Mouse (Mus musculus) heart, postnatal 0 days (tissue): Measurements from ENCODE around the gene Casq1. TPM values are rescaled to one million over a fixed set of nuclear protein-coding genes. Genes with fewer than 3 reads are reported as not detected.
A peak's percentile ranks its signal among the peaks of the same experiment; 100 is the strongest.

Source experiments
- ATAC-seq: fragments of 200-750 bp; cut with Nextera tagmentation; 2 replicates; pipeline ENCODE4 v1.8.0; 2017; ENCODE audit warnings: low read depth, moderate number of reproducible peaks, moderate library complexity; ENCODE audit not compliant: insufficient read depth
- DNase-seq: peaks from one replicate; pipeline ENCODE4 v3.0.0-alpha.2; 2016; ENCODE audit warnings: low spot score
- H3K27ac ChIP-seq: fragments of 300-500 bp; sonication (generic); 2 replicates; pipeline ENCODE4 v1.5.1; 2014; ENCODE audit warnings: low read depth, mild to moderate bottlenecking
- H3K27me3 ChIP-seq: fragments of 300-500 bp; sonication (generic); 2 replicates; pipeline ENCODE4 v1.6.1; 2014; ENCODE audit warnings: low read length, mixed read lengths; ENCODE audit not compliant: control insufficient read depth, insufficient read depth
- H3K36me3 ChIP-seq: fragments of 300-500 bp; sonication (generic); replicated peaks from 2 replicates; pipeline ENCODE4 v1.6.1; 2014; ENCODE audit warnings: low read length, mixed read lengths; ENCODE audit not compliant: control insufficient read depth, insufficient read depth
- H3K4me1 ChIP-seq: fragments of 300-500 bp; sonication (generic); 2 replicates; pipeline ENCODE4 v1.6.1; 2014; ENCODE audit warnings: antibody characterized with exemption; ENCODE audit not compliant: control insufficient read depth, insufficient read depth
- H3K4me2 ChIP-seq: fragments of 300-500 bp; sonication (generic); 2 replicates; pipeline ENCODE4 v1.6.1; 2014; ENCODE audit warnings: low read depth, mild to moderate bottlenecking, low read length, moderate library complexity
- H3K4me3 ChIP-seq: fragments of 300-500 bp; sonication (generic); 2 replicates; pipeline ENCODE4 v1.5.1; 2014; ENCODE audit warnings: low read depth, low read length
- H3K9ac ChIP-seq: fragments of 300-500 bp; sonication (generic); replicated peaks from 2 replicates; pipeline ENCODE4 v1.6.1; 2014; ENCODE audit warnings: low read depth, low read length, mixed read lengths
- H3K9me3 ChIP-seq: fragments of 300-500 bp; sonication (generic); replicated peaks from 2 replicates; pipeline ENCODE4 v1.6.1; 2016; ENCODE audit warnings: low read length; ENCODE audit not compliant: control insufficient read depth
- CTCF ChIP-seq: IDR thresholded peaks from 2 replicates; pipeline ENCODE4 v1.5.1; 2016; ENCODE audit warnings: antibody characterized with exemption, control low read depth, low read depth
- EP300 ChIP-seq: IDR thresholded peaks from 2 replicates; pipeline ENCODE4 v1.6.1; 2016; ENCODE audit warnings: antibody characterized with exemption, low read depth
- WGBS: fragments of 180-500 bp; shearing (Covaris S2); extraction: QIAGEN DNeasy Blood & Tissue Kit; methylation state at CpG from one replicate; pipeline ENCODE4 v1.1.7; 2014; 5-methylcytosine and 5-hydroxymethylcytosine counted together
- polyA plus RNA-seq: library from polyadenylated mRNA; unstranded; fragments of >200 nt; fragmentation: Nextera tagmentation; extraction: Ambion mirVana; gene quantifications from 2 replicates; pipeline ENCODE4 v1.2.1, GENCODE M21; 2015
- total RNA-seq: library from RNA; depleted of rRNA; stranded (reverse); fragments of >200 nt; gene quantifications from 2 replicates; pipeline ENCODE4 v1.2.3, GENCODE M21; 2014; ENCODE audit warnings: low replicate concordance

Casq1 gene
- total and polyA plus RNA-seq, 2 experiments from 2014 or later: 61.2 to 65.0 TPM

- no peak for ATAC-seq
- H3K9me3 ChIP-seq: no peaks in the 10 kb centered on the region
- H3K4me3 ChIP-seq: 0 out of 2 replicates have a peak overlapping the region, but pooled peaks have one; percentile 3
- H3K9ac ChIP-seq: peak overlapping the region; percentile 32
- H3K36me3 ChIP-seq: peaks cover 39% of the 10 kb centered on the region
- no peak for DNase-seq
- TF ChIP-seq EP300 (no peak), CTCF (no peak)
- H3K27ac ChIP-seq: peak overlapping the region; percentile 95
- peak overlapping the region; percentile 36 for H3K4me2 ChIP-seq
- H3K27me3 ChIP-seq: no peaks in the 10 kb centered on the region
- H3K4me1 ChIP-seq: peaks cover 55% of the 10 kb centered on the region
- 16% methylated on average over 14 of the region's 14 CpGs for WGBS
Observed at GRCm38 (mm10) chr1:172201967-172202880, 17.4 kb downstream of the Casq1 start.

DNA sequence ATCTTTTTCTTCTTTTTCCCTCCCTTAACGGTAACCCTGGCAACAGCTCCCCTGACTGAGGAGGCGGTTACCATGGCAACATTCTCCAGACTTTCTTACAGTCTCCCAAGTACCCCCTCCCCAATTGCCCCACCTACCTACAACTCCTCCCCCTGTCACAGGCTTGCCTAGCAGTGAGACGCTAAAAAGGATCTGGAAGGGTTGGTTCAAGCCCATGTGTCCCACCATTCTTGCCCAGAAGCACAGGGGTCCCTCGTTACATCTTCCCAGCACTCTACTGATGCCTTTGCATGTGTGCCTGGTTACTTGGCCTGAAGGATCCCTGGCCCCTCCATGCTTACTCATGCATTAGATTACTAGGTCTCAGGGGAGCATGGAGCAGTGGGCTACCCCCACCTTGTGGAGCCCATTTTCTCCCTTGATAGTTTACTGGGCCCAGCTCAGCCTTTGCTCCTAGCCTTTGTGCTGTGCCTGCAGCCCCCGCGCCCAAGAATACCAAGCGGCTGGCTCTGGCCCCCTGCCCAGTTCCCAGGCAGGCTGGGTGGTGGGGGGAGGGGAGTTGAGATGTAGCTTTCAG lies 18.7 kb downstream of the Casq1 start:
- no peaks in the 10 kb centered on the region for H3K27me3 ChIP-seq
- H3K4me2 ChIP-seq: no peak overlapping the region
- H3K36me3 ChIP-seq: peaks cover 51% of the 10 kb centered on the region
- no peak overlapping the region for H3K9ac ChIP-seq
- TF ChIP-seq EP300 (no peak), CTCF (no peak)
- H3K4me3 ChIP-seq: no peak overlapping the region
- 32% methylated on average over 7 of the region's 7 CpGs for WGBS
- no peak for DNase-seq
- H3K9me3 ChIP-seq: no peaks in the 10 kb centered on the region
- peak overlapping the region; percentile 52 for H3K27ac ChIP-seq
- peak; percentile 30 for ATAC-seq
- peaks cover 49% of the 10 kb centered on the region for H3K4me1 ChIP-seq

GRCm38 (mm10) chr1:172200161-172200560 lies 19.5 kb downstream of the Casq1 start:
- H3K4me1 ChIP-seq: peaks cover 41% of the 10 kb centered on the region
- no peaks in the 10 kb centered on the region for H3K9me3 ChIP-seq
- no peak overlapping the region for H3K9ac ChIP-seq
- ATAC-seq (no peak), DNase-seq (no peak)
- 0 out of 2 replicates have a peak overlapping the region, but pooled peaks have one; percentile 13 for H3K27ac ChIP-seq
- H3K27me3 ChIP-seq: no peaks in the 10 kb centered on the region
- 70% methylated on average over 5 of the region's 5 CpGs for WGBS
- H3K4me2 ChIP-seq: no peak overlapping the region
- no peak overlapping the region for H3K4me3 ChIP-seq
- TF ChIP-seq EP300 (no peak), CTCF (no peak)
- H3K36me3 ChIP-seq: peaks cover 59% of the 10 kb centered on the region

DNA sequence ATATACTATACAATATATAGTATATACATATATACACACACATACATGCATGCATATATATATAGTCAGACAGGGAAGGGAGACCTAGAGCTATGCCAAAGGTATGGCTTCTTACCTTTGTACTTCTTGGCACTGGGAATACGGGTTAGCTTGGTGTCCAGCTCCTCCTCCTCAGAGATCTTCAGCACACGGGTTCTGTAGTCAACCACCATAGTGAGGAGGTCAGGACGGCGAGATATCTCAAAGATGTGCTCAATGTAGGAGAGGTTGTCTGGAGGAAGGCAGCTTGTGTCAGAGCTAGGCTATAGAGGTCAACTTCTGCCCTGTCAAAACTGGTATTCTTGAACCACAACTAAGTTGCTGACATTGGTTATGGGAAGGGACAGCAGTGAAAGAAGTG lies 20.7 kb downstream of the Casq1 start:
- H3K9ac ChIP-seq: no peak overlapping the region
- DNase-seq: no peak
- no peaks in the 10 kb centered on the region for H3K27me3 ChIP-seq
- TF ChIP-seq EP300 (no peak), CTCF (no peak)
- peaks cover 71% of the 10 kb centered on the region for H3K36me3 ChIP-seq
- no peak for ATAC-seq
- 76% methylated on average over 4 of the region's 4 CpGs for WGBS
- H3K4me3 ChIP-seq: no peak overlapping the region
- H3K27ac ChIP-seq: no peak overlapping the region
- no peak overlapping the region for H3K4me2 ChIP-seq
- H3K4me1 ChIP-seq: peaks cover 32% of the 10 kb centered on the region
- H3K9me3 ChIP-seq: no peaks in the 10 kb centered on the region

GRCm38 (mm10) chr1:172198316-172198715 lies 21.4 kb downstream of the Casq1 start:
- Histone ChIP-seq H3K9ac (no peak overlapping the region), H3K27me3 (no peaks in the 10 kb centered on the region), H3K36me3 (peaks cover 77% of the 10 kb centered on the region), H3K4me3 (no peak overlapping the region), H3K27ac (no peak overlapping the region), H3K4me1 (peaks cover 26% of the 10 kb centered on the region), H3K9me3 (no peaks in the 10 kb centered on the region), H3K4me2 (no peak overlapping the region)
- DNase-seq (no peak), ATAC-seq (no peak)
- WGBS: 84% methylated on average over 8 of the region's 8 CpGs
- TF ChIP-seq CTCF: no peak
- no peak for TF ChIP-seq EP300
